Mouse (Mus musculus) erythroblast, embryonic 14.5 days (primary cell): ENCODE results near the gene Il11. TPM values are rescaled to one million over a fixed set of nuclear protein-coding genes. Genes with fewer than 3 reads are reported as not detected.

Source experiments
- H3K27me3 ChIP-seq: 2 replicates; pipeline ENCODE4 v1.6.1; 2012; ENCODE audit warnings: inconsistent platforms; ENCODE audit not compliant: control insufficient read depth
- H3K36me3 ChIP-seq: 2 replicates; pipeline ENCODE4 v1.6.1; 2012; ENCODE audit warnings: mild to moderate bottlenecking, inconsistent platforms; ENCODE audit not compliant: control insufficient read depth
- H3K4me1 ChIP-seq: 2 replicates; pipeline ENCODE4 v1.6.1; 2012; ENCODE audit warnings: inconsistent platforms; ENCODE audit not compliant: control insufficient read depth
- H3K4me3 ChIP-seq: replicated peaks from 2 replicates; pipeline ENCODE3; 2012; ENCODE audit warnings: moderate library complexity, mild to moderate bottlenecking, inconsistent platforms
- H3K9me3 ChIP-seq: 2 replicates; pipeline ENCODE4 v1.6.1; 2012; ENCODE audit warnings: low read length, inconsistent platforms, mixed read lengths; ENCODE audit not compliant: control insufficient read depth
- GATA1 ChIP-seq: IDR thresholded peaks from 2 replicates; pipeline ENCODE4 v1.6.1; 2012; ENCODE audit warnings: low read length, inconsistent platforms, mixed read lengths
- TAL1 ChIP-seq: IDR thresholded peaks from 3 replicates; pipeline ENCODE4 v1.6.1; 2012; ENCODE audit warnings: low read length, inconsistent platforms, mixed read lengths
- polyA plus RNA-seq: library from polyadenylated mRNA; stranded (reverse); fragments of >175 nt; gene quantifications from 2 replicates; pipeline ENCODE4 v1.2.3, GENCODE M21; 2012

The Il11 gene
- polyA plus RNA-seq, 1 experiment: not detected

DNA sequence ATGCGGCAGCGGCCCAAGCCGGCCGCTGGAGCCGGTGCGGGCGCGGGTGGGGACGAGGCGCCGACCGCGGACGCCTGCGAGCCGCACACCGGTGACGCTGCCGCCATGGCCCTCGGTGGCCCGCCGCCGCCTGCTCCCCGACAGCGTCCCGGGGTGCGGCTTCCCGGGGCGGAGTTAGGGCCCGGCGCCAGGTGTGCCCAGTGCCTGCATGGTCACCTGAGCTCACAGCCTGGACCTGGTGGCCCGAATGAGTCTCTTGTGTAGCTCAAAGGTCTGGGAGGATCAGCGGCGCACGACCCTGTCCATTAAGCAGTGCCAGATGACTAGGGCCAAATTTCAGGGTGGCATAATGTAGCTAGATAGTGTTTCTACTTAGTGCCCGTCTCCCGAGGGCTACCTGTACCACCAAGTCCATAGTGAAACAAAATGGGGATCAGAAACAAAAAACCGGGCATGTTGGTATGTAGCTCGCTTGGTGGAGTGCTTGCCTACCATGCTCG is 6.8 kb upstream of the Il11 start, which contains the start of gene Tmem238:
Gene Tmem238, minus strand, starts transcription at position 221 of the 500 bp plus-strand sequence.
- peak within 1 kb of the TSS; percentile 87 for H3K4me3 ChIP-seq
- no peaks in the 10 kb centered on the region for H3K9me3 ChIP-seq
- peaks cover 70% of the 10 kb centered on the region for H3K4me1 ChIP-seq
- H3K36me3 ChIP-seq: peaks cover 25% of the 10 kb centered on the region
- H3K27me3 ChIP-seq: no peaks in the 10 kb centered on the region
- no peak for TF ChIP-seq GATA1

DNA sequence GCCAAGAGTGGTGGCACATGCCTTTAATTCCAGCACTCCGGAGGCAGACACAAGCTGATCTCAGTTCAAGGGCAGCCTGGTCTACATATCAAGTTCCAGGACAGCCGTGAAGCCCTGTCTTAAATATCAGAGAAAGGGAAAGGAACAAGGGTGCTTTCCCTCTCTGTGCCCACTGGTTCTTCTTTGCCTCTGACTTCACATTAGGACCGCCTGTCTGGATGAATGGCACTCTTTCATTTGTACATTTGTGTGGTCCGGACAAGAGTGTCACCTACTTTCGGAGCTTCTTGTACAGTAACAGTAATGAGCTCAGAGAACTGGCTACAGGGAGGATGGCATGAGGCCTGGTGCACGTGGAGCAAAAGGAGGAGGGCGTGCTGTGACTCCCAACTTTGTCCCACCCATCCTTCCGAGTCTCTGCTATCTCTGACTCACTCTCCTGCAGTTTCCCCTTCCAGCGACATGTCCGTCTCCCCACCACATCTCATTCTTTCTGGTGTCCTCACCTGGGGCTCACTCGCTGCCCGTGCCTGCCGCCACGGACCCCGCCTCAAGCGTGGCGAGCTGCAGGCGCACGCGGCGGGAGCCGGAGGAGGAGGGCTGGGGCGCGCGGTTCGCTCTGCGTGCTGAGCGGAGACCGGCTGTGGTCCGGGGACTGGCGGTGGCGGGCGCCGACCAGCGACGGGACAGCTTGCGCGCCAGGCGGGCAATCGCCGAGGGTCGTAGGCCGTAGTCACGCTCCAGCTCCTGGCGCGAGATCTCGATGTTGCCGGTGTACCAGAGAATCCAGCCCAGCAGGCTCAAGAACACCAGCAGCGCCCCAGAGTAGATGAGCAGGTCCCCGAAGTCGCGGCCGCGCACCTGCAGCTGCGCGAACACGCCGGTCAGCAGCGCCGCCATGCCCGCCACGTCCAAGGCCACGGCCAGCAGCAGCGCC is 6.1 kb upstream of the Il11 start:
- H3K4me1 ChIP-seq: peaks cover 70% of the 10 kb centered on the region
- no peaks in the 10 kb centered on the region for H3K9me3 ChIP-seq
- peak overlapping the region; percentile 87 for H3K4me3 ChIP-seq

GRCm38 (mm10) chr7:4783667-4784268 is 1.1 kb upstream of the Il11 start:
- H3K4me3 ChIP-seq: no peak overlapping the region
- H3K36me3 ChIP-seq: peaks cover 22% of the 10 kb centered on the region

More for the DNA sequence above, 6.1 kb upstream of the Il11 start:
- TF ChIP-seq TAL1 (no peak), GATA1 (no peak)
- peaks cover 25% of the 10 kb centered on the region for H3K36me3 ChIP-seq
- H3K27me3 ChIP-seq: no peaks in the 10 kb centered on the region

DNA sequence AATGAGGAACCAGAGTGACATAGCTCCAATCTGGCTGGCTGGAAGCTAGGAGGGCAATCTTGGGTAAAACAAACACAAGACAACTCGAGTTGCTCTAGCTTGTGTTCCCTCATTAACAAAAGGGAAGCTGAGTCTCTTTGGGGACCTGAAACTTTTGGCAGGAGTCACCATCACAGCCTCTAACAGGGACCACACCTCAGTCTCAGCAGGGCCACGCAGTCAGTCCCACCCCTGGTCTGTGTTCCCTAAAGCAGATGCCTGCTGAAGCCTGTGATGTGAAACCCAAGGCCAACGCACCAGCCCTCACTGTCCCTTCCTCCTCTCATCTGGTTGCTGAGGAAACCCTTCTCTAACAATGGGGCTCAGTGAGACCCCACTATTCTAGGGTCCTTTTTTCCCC is 529 bp downstream of the Il11 start:
- H3K36me3 ChIP-seq: peaks cover 22% of the 10 kb centered on the region
- no peak overlapping the region for H3K4me3 ChIP-seq
- H3K27me3 ChIP-seq: peaks cover 48% of the 10 kb centered on the region
- H3K4me1 ChIP-seq: peaks cover 44% of the 10 kb centered on the region
- TF ChIP-seq TAL1 (no peak), GATA1 (no peak)
- no peaks in the 10 kb centered on the region; the same call in 1 of the 2 replicates for H3K9me3 ChIP-seq

More at GRCm38 (mm10) chr7:4783667-4784268, 1.1 kb upstream of the Il11 start:
- TF ChIP-seq GATA1: no peak
- peak; percentile 38 for TF ChIP-seq TAL1
- Histone ChIP-seq H3K4me1 (peaks cover 52% of the 10 kb centered on the region), H3K27me3 (peaks cover 32% of the 10 kb centered on the region), H3K9me3 (no peaks in the 10 kb centered on the region)

DNA sequence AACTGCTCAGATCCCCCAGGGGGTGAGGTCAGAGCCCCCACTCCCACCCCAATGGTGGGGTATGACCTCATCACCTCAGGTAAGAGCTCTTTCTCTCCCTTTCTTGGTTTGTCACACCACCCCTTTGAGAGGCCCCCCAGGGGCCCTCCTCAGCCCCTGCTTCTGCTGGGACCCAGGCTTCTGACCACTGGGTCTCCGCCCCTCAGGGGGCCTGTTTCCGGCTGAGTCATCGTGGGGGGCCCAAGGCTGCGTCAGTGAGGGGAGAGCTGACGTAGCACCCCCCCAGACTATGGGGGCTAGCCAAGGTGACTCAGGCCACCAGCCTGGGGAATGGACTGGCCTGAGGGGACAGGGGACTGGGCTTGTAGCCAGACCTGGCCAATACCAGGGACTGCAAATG is 2.7 kb downstream of the Il11 start:
- H3K9me3 ChIP-seq: peaks cover 2% of the 10 kb centered on the region; the same call in 1 of the 2 replicates
- H3K4me3 ChIP-seq: no peak overlapping the region
- TF ChIP-seq TAL1 (no peak), GATA1 (no peak)
- peaks cover 38% of the 10 kb centered on the region for H3K4me1 ChIP-seq
- peaks cover 70% of the 10 kb centered on the region for H3K27me3 ChIP-seq
- peaks cover 14% of the 10 kb centered on the region for H3K36me3 ChIP-seq

DNA sequence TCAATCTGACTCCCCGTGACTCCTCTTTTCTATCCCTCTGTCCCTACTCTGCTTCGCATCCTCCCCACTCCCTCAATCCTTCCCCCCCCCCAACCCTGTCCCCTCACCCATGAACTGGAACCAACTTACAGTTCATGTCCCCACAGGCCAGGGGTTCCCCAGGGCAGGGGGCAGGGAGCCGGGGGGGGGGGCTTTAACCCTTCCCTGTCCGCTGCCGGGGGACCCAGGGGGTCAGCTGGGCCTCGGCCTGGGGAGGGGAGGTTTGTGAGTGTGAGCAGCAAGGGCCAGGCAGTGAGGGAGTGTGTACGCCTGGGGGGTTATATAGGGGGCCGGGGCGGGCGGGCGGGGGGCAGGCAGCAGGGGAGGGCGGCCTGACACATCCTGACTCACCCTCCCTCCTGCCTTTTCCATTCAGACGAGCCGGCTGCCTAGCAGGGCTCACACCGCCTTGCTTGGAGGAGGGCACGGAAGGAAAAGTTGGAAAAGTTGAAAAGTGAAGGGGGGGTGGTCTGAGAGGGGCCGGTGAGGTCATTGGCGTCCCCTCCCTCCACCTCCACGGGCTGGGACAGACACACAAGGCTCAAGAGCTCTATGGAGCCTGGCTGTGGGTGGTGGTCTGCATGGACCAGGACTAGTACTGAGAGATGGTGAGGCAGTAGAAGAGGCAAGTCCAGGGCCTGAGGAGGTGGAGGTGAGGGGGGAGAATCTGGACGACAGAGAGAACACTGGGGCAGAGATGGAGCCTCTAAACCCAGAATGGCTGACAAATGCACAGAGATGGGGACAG is 4.6 kb downstream of the Il11 start:
- Histone ChIP-seq H3K27me3 (peaks cover 86% of the 10 kb centered on the region), H3K4me3 (no peak overlapping the region), H3K9me3 (peaks cover 2% of the 10 kb centered on the region; the same call in 1 of the 2 replicates), H3K36me3 (no peaks in the 10 kb centered on the region), H3K4me1 (peaks cover 19% of the 10 kb centered on the region)
- TF ChIP-seq TAL1 (no peak), GATA1 (no peak)

- Histone ChIP-seq H3K4me3 (peak overlapping the region; percentile 18), H3K36me3 (no peaks in the 10 kb centered on the region), H3K4me1 (peaks cover 17% of the 10 kb centered on the region), H3K9me3 (peaks cover 2% of the 10 kb centered on the region; the same call in 1 of the 2 replicates), H3K27me3 (peaks cover 86% of the 10 kb centered on the region)
- TF ChIP-seq GATA1 (no peak), TAL1 (no peak)
These were observed 5.5 kb downstream of the Il11 start for GRCm38 (mm10) chr7:4776861-4777830.

DNA sequence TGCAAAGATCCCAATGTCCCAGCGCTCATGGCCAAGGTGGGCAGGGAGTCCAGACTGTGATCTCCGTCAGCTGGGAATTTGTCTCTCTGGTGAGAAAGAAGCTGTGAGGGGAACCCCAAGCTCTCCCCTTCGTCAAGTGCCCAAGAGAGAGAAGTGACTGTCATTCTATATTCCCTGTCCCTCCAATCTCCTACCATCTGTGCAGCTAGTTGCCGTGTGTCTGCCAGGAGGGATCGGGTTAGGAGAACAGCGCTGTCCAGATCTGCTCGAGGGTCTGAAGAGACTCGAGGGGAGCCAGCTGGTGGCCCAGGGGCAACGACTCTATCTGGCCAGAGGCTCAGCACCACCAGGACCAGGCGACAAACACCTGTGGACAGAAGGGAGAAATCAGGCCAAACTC is 6.5 kb downstream of the Il11 start:
- Histone ChIP-seq H3K4me3 (no peak overlapping the region), H3K36me3 (no peaks in the 10 kb centered on the region), H3K27me3 (peaks cover 77% of the 10 kb centered on the region), H3K9me3 (peaks cover 2% of the 10 kb centered on the region; the same call in 1 of the 2 replicates), H3K4me1 (peaks cover 17% of the 10 kb centered on the region)
- no peak for TF ChIP-seq GATA1
- TF ChIP-seq TAL1: no peak
